Mouse (Mus musculus) MEL (cell line): ENCODE results near the gene Olfr551. TPM values are rescaled to one million over a fixed set of nuclear protein-coding genes. Genes with fewer than 3 reads are reported as not detected.

Experiments used
- DNase-seq: peaks from one replicate; pipeline ENCODE4 v3.0.0; 2011; ENCODE audit warnings: low read depth, low spot score
- H3K27ac ChIP-seq: 2 replicates; pipeline ENCODE4 v1.5.1; 2012; ENCODE audit warnings: low read depth, mild to moderate bottlenecking, control low read depth, low read length, moderate library complexity; ENCODE audit not compliant: control insufficient read depth
- H3K27me3 ChIP-seq, 2 experiments: fragments of 150-350 bp in 1 of 2; sonication (generic) in 1 of 2; 2 replicates each; pipeline ENCODE4 v1.6.1; 2012; ENCODE audit warnings: low read length in 2 of 2, mild to moderate bottlenecking in 2 of 2, improper control_type of control experiment in 1 of 2, moderate library complexity in 1 of 2; ENCODE audit not compliant: insufficient read depth in 2 of 2, control insufficient read depth in 1 of 2
- H3K36me3 ChIP-seq, 2 experiments: 2 replicates each; pipeline ENCODE4 v1.6.1; 2012 to 2014; ENCODE audit warnings: low read length in 2 of 2, improper control_type of control experiment in 1 of 2, inconsistent platforms in 1 of 2, mild to moderate bottlenecking in 1 of 2; ENCODE audit not compliant: insufficient read depth in 2 of 2, control insufficient read depth in 1 of 2
- H3K4me1 ChIP-seq, 2 experiments: fragments of 150-350 bp in 1 of 2; sonication (generic) in 1 of 2; 2 replicates each; pipeline ENCODE4 v1.6.1; 2012; ENCODE audit warnings: low read length in 2 of 2, improper control_type of control experiment in 1 of 2, mild to moderate bottlenecking in 1 of 2; ENCODE audit not compliant: insufficient read depth in 2 of 2, control insufficient read depth in 1 of 2
- H3K4me3 ChIP-seq, 2 experiments: fragments of 150-350 bp in 1 of 2; sonication (generic) in 1 of 2; 2 replicates each; pipeline ENCODE4 v1.5.1; 2012; ENCODE audit warnings: low read depth in 2 of 2, low read length in 2 of 2, mild to moderate bottlenecking in 2 of 2, moderate library complexity in 2 of 2, control low read depth in 1 of 2, improper control_type of control experiment in 1 of 2; ENCODE audit not compliant: control insufficient read depth in 1 of 2, insufficient read depth in 1 of 2
- H3K79me2 ChIP-seq: 2 replicates; pipeline ENCODE4 v1.6.1; 2012; ENCODE audit warnings: mild to moderate bottlenecking, low read length, moderate library complexity; ENCODE audit not compliant: control insufficient read depth, poor library complexity, insufficient read depth
- H3K9ac ChIP-seq: 2 replicates; pipeline ENCODE4 v1.6.1; 2012; ENCODE audit warnings: low read depth, mild to moderate bottlenecking, control low read depth, low read length, moderate library complexity; ENCODE audit not compliant: control insufficient read depth, poor library complexity, severe bottlenecking
- H3K9me3 ChIP-seq: fragments of 150-350 bp; sonication (generic); replicated peaks from 2 replicates; pipeline ENCODE4 v1.6.1; 2012; ENCODE audit warnings: mild to moderate bottlenecking, low read length, improper control_type of control experiment, moderate library complexity; ENCODE audit not compliant: insufficient read depth
- BHLHE40 ChIP-seq: IDR thresholded peaks from 2 replicates; pipeline ENCODE4 v1.6.1; 2012; ENCODE audit warnings: low read depth, mild to moderate bottlenecking, inconsistent platforms, low read length, improper control_type of control experiment, borderline replicate concordance
- CHD1 ChIP-seq: IDR thresholded peaks from 2 replicates; pipeline ENCODE4 v1.6.1; 2012; ENCODE audit warnings: low read depth, mild to moderate bottlenecking, inconsistent platforms, low read length, improper control_type of control experiment
- CTCF ChIP-seq, 3 experiments: IDR thresholded peaks in 2 of 3; conservative IDR thresholded peaks in 1 of 3; 2 replicates each; pipeline ENCODE4 v1.5.1; 2011 to 2012; ENCODE audit warnings: low read length in 3 of 3, low read depth in 2 of 3, mild to moderate bottlenecking in 2 of 3, improper control_type of control experiment in 1 of 3, inconsistent platforms in 1 of 3, mixed read lengths in 1 of 3, moderate library complexity in 1 of 3; ENCODE audit not compliant: control insufficient read depth in 1 of 3, insufficient read depth in 1 of 3, poor library complexity in 1 of 3, severe bottlenecking in 1 of 3
- ELF1 ChIP-seq: IDR thresholded peaks from 2 replicates; pipeline ENCODE4 v1.6.1; 2014; ENCODE audit warnings: low read depth, mild to moderate bottlenecking, inconsistent platforms, low read length, improper control_type of control experiment, moderate library complexity
- ETS1 ChIP-seq: IDR thresholded peaks from 2 replicates; pipeline ENCODE4 v1.6.1; 2012; ENCODE audit warnings: low read depth, mild to moderate bottlenecking, inconsistent platforms, low read length, improper control_type of control experiment, moderate library complexity
- GABPA ChIP-seq: IDR thresholded peaks from 2 replicates; pipeline ENCODE4 v1.6.1; 2012; ENCODE audit warnings: low read depth, mild to moderate bottlenecking, inconsistent platforms, low read length, improper control_type of control experiment, moderate library complexity
- HCFC1 ChIP-seq: IDR thresholded peaks from 2 replicates; pipeline ENCODE4 v1.6.1; 2012; ENCODE audit warnings: low read depth, mild to moderate bottlenecking, inconsistent platforms, low read length, improper control_type of control experiment, moderate library complexity
- MEF2A ChIP-seq: IDR thresholded peaks from 2 replicates; pipeline ENCODE4 v1.6.1; 2014; ENCODE audit warnings: low read depth, mild to moderate bottlenecking, inconsistent platforms, low read length, improper control_type of control experiment; ENCODE audit not compliant: poor library complexity, insufficient replicate concordance, severe bottlenecking; ENCODE audit errors: extremely low read depth
- MXI1 ChIP-seq: IDR thresholded peaks from 2 replicates; pipeline ENCODE4 v1.6.1; 2011; ENCODE audit warnings: mild to moderate bottlenecking, low read depth, low read length, improper control_type of control experiment
- MYC ChIP-seq: IDR thresholded peaks from 2 replicates; pipeline ENCODE4 v1.6.1; 2011; ENCODE audit warnings: low read depth, mild to moderate bottlenecking, low read length, improper control_type of control experiment, moderate library complexity
- NELFE ChIP-seq: IDR thresholded peaks from 2 replicates; pipeline ENCODE4 v1.6.1; 2011; ENCODE audit warnings: low read depth, low read length, improper control_type of control experiment
- POLR2A ChIP-seq, 2 experiments: IDR thresholded peaks; 2 replicates each; pipeline ENCODE4 v1.6.1; 2011 to 2012; ENCODE audit warnings: low read length in 2 of 2, mild to moderate bottlenecking in 2 of 2, control low read depth in 1 of 2, improper control_type of control experiment in 1 of 2, low read depth in 1 of 2, moderate library complexity in 1 of 2; ENCODE audit not compliant: control insufficient read depth in 1 of 2, insufficient read depth in 1 of 2, poor library complexity in 1 of 2
- POLR2AphosphoS5 ChIP-seq: IDR thresholded peaks from 2 replicates; pipeline ENCODE4 v1.6.1; 2012; ENCODE audit warnings: low read depth, borderline replicate concordance, mild to moderate bottlenecking, inconsistent platforms, low read length, moderate library complexity, mixed read lengths
- RCOR1 ChIP-seq: IDR thresholded peaks from 2 replicates; pipeline ENCODE4 v1.6.1; 2012; ENCODE audit warnings: low read depth, mild to moderate bottlenecking, inconsistent platforms, low read length, improper control_type of control experiment
- SIN3A ChIP-seq: IDR thresholded peaks from 2 replicates; pipeline ENCODE4 v1.6.1; 2012; ENCODE audit warnings: low read length, improper control_type of control experiment, inconsistent platforms
- TAL1 ChIP-seq: IDR thresholded peaks from 2 replicates; pipeline ENCODE4 v1.6.1; 2012; ENCODE audit warnings: mild to moderate bottlenecking, inconsistent platforms, low read length, moderate library complexity, mixed read lengths
- TBP ChIP-seq: IDR thresholded peaks from 2 replicates; pipeline ENCODE4 v1.8.0; 2011; ENCODE audit warnings: low read depth, low read length, improper control_type of control experiment
- TCF12 ChIP-seq: IDR thresholded peaks from 2 replicates; pipeline ENCODE4 v1.6.1; 2014; ENCODE audit warnings: low read depth, mild to moderate bottlenecking, inconsistent platforms, low read length, improper control_type of control experiment, moderate library complexity
- UBTF ChIP-seq: IDR thresholded peaks from 2 replicates; pipeline ENCODE4 v1.6.1; 2012; ENCODE audit warnings: low read depth, mild to moderate bottlenecking, inconsistent platforms, low read length, improper control_type of control experiment, moderate library complexity, borderline replicate concordance; ENCODE audit not compliant: insufficient read depth
- USF1 ChIP-seq: IDR thresholded peaks from 2 replicates; pipeline ENCODE4 v1.6.1; 2014; ENCODE audit warnings: low read depth, mild to moderate bottlenecking, inconsistent platforms, low read length, improper control_type of control experiment, moderate library complexity
- USF2 ChIP-seq, 2 experiments: IDR thresholded peaks; 2 replicates each; pipeline ENCODE4 v1.6.1; 2011 to 2012; ENCODE audit warnings: improper control_type of control experiment in 2 of 2, low read length in 2 of 2, borderline replicate concordance in 1 of 2, inconsistent platforms in 1 of 2, low read depth in 1 of 2, mild to moderate bottlenecking in 1 of 2; ENCODE audit not compliant: insufficient read depth in 1 of 2
- ZMIZ1 ChIP-seq: IDR thresholded peaks from 2 replicates; pipeline ENCODE4 v1.6.1; 2012; ENCODE audit warnings: low read depth, mild to moderate bottlenecking, inconsistent platforms, low read length, improper control_type of control experiment, moderate library complexity
- ZNF384 ChIP-seq: IDR thresholded peaks from 2 replicates; pipeline ENCODE4 v1.6.1; 2012; ENCODE audit warnings: low read depth, mild to moderate bottlenecking, inconsistent platforms, low read length, improper control_type of control experiment
- polyA plus RNA-seq, 2 experiments: library from polyadenylated mRNA; stranded (reverse) in 1 of 2; unstranded in 1 of 2; fragments of >175 nt in 1 of 2; fragments of >200 nt in 1 of 2; gene quantifications; 2 replicates each; pipeline versions ENCODE4 v1.2.1 to v1.2.4; 2012; ENCODE audit warnings: low replicate concordance in 2 of 2, low read depth in 1 of 2; ENCODE audit not compliant: insufficient read length in 2 of 2, insufficient read depth in 1 of 2, missing spikeins in 1 of 2
- total RNA-seq: library from RNA; depleted of rRNA; stranded (reverse); fragments of 300-350 nt; gene quantifications from 2 replicates; pipeline ENCODE4 v1.2.3, GENCODE M21; 2012

Olfr551 gene
- total and polyA plus RNA-seq, 3 experiments: not detected

- Histone ChIP-seq H3K27ac (no peak overlapping the region), H3K79me2 (no peaks in the 10 kb centered on the region), H3K9ac (no peak overlapping the region), H3K27me3 (no peaks in the 10 kb centered on the region; a peak in 2 of 4 replicates), H3K9me3 (no peaks in the 10 kb centered on the region), H3K36me3 (no peaks in the 10 kb centered on the region), H3K4me1 (no peaks in the 10 kb centered on the region), H3K4me3 (no peak overlapping the region)
- no peak for DNase-seq
- TF ChIP-seq TBP (no peak), POLR2A (IDR thresholded peaks at IDR 0.05; ENCODE audit: control insufficient read depth in 1 of 2, insufficient read depth in 1 of 2, low read depth in 1 of 2, low read length in 2 of 2, poor library complexity in 1 of 2) (no peak), CHD1 (no peak), BHLHE40 (no peak), ZNF384 (no peak), USF1 (no peak)
Observed at GRCm38 (mm10) chr7:102553279-102553678, 38.4 kb downstream of the Olfr551 start.

GRCm38 (mm10) chr7:102549570-102549969 lies 42.1 kb downstream of the Olfr551 start, which contains the start of gene Olfr549:
Gene Olfr549 (plus strand): TSS chr7:102549870.
- TF ChIP-seq SIN3A (no peak), TCF12 (no peak), TAL1 (no peak), UBTF (no peak), ZMIZ1 (no peak), USF2 (IDR thresholded peaks at IDR 0.05; ENCODE audit: borderline replicate concordance in 1 of 2, insufficient read depth in 1 of 2, low read depth in 1 of 2, low read length in 2 of 2) (no peak), MEF2A (no peak), MYC (no peak), CTCF (IDR thresholded peaks at IDR 0.05 in 2 of 3, conservative IDR thresholded peaks at IDR 0.05 in 1 of 3; ENCODE audit: control insufficient read depth in 1 of 3, insufficient read depth in 1 of 3, low read depth in 2 of 3, low read length in 3 of 3, poor library complexity in 1 of 3, severe bottlenecking in 1 of 3) (no peak), MXI1 (no peak), USF1 (no peak), CHD1 (no peak), ETS1 (no peak), NELFE (no peak), POLR2AphosphoS5 (no peak), ELF1 (no peak), GABPA (no peak), HCFC1 (no peak), RCOR1 (no peak)
- H3K27me3 ChIP-seq: peaks cover 4 to 9% of the 10 kb centered on the region in 2 experiments; a peak in 2 of 4 replicates
- H3K4me3 ChIP-seq: no peak within 1 kb of the TSS
- H3K79me2 ChIP-seq: no peaks in the 10 kb centered on the region
- DNase-seq: no peak
- H3K9ac ChIP-seq: no peak within 1 kb of the TSS
- no peaks in the 10 kb centered on the region for H3K36me3 ChIP-seq
- H3K9me3 ChIP-seq: no peaks in the 10 kb centered on the region
- H3K4me1 ChIP-seq: no peaks in the 10 kb centered on the region
- H3K27ac ChIP-seq: no peak within 1 kb of the TSS
